Mouse (Mus musculus) limb, embryonic 12.5 days (tissue): ENCODE measurements around the gene Olfr1306. TPM values are rescaled to one million over a fixed set of nuclear protein-coding genes. Genes with fewer than 3 reads are reported as not detected.

ENCODE experiments used
- ATAC-seq: fragments of 200-750 bp; cut with Nextera tagmentation; 2 replicates; pipeline ENCODE4 v1.8.0; 2017; ENCODE audit warnings: low read depth, moderate TSS enrichment; ENCODE audit not compliant: insufficient number of reproducible peaks, insufficient read depth, low FRiP score, low TSS enrichment
- H3K27ac ChIP-seq: fragments of 300-500 bp; sonication (generic); 2 replicates; pipeline ENCODE4 v1.5.1; 2016; ENCODE audit warnings: mild to moderate bottlenecking, moderate library complexity
- H3K27me3 ChIP-seq: fragments of 300-500 bp; sonication (generic); 2 replicates; pipeline ENCODE4 v1.6.1; 2016; ENCODE audit warnings: mild to moderate bottlenecking, moderate library complexity
- H3K36me3 ChIP-seq: fragments of 300-500 bp; sonication (generic); 2 replicates; pipeline ENCODE4 v1.6.1; 2016; ENCODE audit warnings: mild to moderate bottlenecking, moderate library complexity
- H3K4me1 ChIP-seq: fragments of 300-500 bp; sonication (generic); replicated peaks from 2 replicates; pipeline ENCODE4 v1.6.1; 2016
- H3K4me2 ChIP-seq: fragments of 300-500 bp; sonication (generic); 2 replicates; pipeline ENCODE4 v1.6.1; 2016; ENCODE audit warnings: mild to moderate bottlenecking, moderate library complexity
- H3K4me3 ChIP-seq: fragments of 300-500 bp; sonication (generic); replicated peaks from 2 replicates; pipeline ENCODE4 v1.5.1; 2016; ENCODE audit warnings: mild to moderate bottlenecking
- H3K9ac ChIP-seq: fragments of 300-500 bp; sonication (generic); replicated peaks from 2 replicates; pipeline ENCODE4 v1.6.1; 2016; ENCODE audit warnings: mild to moderate bottlenecking, moderate library complexity
- H3K9me3 ChIP-seq: fragments of 300-500 bp; sonication (generic); 2 replicates; pipeline ENCODE4 v1.6.1; 2016; ENCODE audit warnings: mild to moderate bottlenecking, moderate library complexity
- WGBS: fragments of 180-500 bp; shearing (Covaris S2); methylation state at CpG from one replicate; pipeline ENCODE4 v1.1.7; 2016; 5-methylcytosine and 5-hydroxymethylcytosine counted together
- polyA plus RNA-seq: library from polyadenylated mRNA; unstranded; fragments of >200 nt; fragmentation: Nextera tagmentation; extraction: Ambion mirVana; gene quantifications from 2 replicates; pipeline ENCODE4 v1.2.1, GENCODE M21; 2016

Olfr1306 gene
- not detected in 2 replicates for polyA plus RNA-seq

DNA sequence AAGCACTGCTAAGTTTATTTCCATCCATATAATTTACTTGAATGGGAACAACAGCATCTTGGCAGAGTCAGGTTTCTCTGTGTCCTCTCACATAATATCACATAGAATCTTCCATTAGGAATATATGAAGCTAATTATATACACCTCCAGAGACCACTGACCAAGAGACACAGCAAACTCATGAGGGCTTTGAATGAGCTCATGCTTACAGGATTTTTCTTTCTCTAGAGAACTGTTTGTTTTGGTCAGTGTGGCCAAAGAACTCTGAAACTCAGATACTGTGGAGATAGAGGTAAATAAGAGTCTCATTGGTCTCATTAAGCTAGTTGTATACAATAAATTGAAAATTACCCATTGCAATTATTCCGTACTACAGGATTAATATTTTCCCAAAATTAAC is at the start of gene Olfr1306:
Gene Olfr1306, minus strand, starts transcription at position 101 of the 400 bp plus-strand sequence.
- Histone ChIP-seq H3K27ac (no peak within 1 kb of the TSS), H3K9ac (no peak within 1 kb of the TSS), H3K4me3 (no peak within 1 kb of the TSS), H3K4me2 (no peak within 1 kb of the TSS), H3K36me3 (no peaks in the 10 kb centered on the region), H3K4me1 (no peaks in the 10 kb centered on the region), H3K9me3 (no peaks in the 10 kb centered on the region), H3K27me3 (no peaks in the 10 kb centered on the region)
- WGBS = 78% methylated on average over 1 of the region's 1 CpGs
- no peak for ATAC-seq

DNA sequence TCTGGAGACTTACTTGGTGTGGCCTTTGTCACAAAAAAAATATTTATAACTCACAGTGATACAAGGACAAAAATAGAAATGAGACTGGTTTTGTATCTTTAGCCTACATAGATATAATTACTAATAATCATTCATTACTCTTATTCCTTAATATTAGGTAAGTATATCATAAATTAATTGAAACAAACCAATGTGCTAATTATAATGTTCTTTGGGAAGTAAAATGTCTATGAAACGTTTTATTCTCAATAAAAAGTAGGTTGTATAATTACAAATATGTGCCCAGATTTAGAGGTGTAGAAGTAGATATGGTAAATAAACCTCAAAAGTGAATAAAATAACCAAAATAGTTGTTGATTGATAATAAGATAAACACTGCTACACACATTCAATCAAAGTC is 48.8 kb upstream of the Olfr1306 start, which contains the start of gene Olfr1308:
Gene Olfr1308, minus strand, starts transcription at position 101 of the 400 bp plus-strand sequence.
- no peak within 1 kb of the TSS for H3K27ac ChIP-seq
- no peaks in the 10 kb centered on the region for H3K9me3 ChIP-seq
- H3K27me3 ChIP-seq = no peaks in the 10 kb centered on the region
- H3K9ac ChIP-seq = no peak within 1 kb of the TSS
- no peak for ATAC-seq
- WGBS = 56% methylated on average over 1 of the region's 1 CpGs
- no peaks in the 10 kb centered on the region for H3K4me1 ChIP-seq
- H3K4me2 ChIP-seq = no peak within 1 kb of the TSS
- H3K36me3 ChIP-seq = no peaks in the 10 kb centered on the region
- no peak within 1 kb of the TSS for H3K4me3 ChIP-seq

DNA sequence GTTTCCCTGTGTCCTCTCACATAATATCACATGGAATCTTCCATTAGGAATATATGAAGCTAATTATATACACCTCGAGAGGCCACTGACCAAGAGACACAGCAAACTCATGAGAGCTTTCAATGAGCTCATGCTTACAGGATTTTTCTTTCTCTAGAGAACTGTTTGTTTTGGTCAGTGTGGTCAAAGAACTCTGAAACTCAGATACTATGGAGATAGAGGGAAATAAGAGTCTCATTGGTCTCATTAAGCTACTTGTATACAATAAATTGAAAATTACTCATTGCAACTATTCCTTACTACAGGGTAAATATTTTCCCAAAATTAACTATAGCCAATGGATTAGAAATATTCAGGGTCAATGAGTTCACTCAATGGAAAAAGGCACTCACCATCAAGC is 33.3 kb upstream of the Olfr1306 start, which contains the start of gene Olfr1307:
Gene Olfr1307, minus strand, starts transcription at position 101 of the 400 bp plus-strand sequence.
- H3K4me2 ChIP-seq = no peak within 1 kb of the TSS
- ATAC-seq = no peak
- H3K4me1 ChIP-seq = no peaks in the 10 kb centered on the region
- no peak within 1 kb of the TSS for H3K9ac ChIP-seq
- WGBS = 79% methylated on average over 1 of the region's 1 CpGs
- H3K36me3 ChIP-seq = no peaks in the 10 kb centered on the region
- no peaks in the 10 kb centered on the region for H3K27me3 ChIP-seq
- H3K27ac ChIP-seq = no peak within 1 kb of the TSS
- no peak within 1 kb of the TSS for H3K4me3 ChIP-seq
- no peaks in the 10 kb centered on the region for H3K9me3 ChIP-seq

DNA sequence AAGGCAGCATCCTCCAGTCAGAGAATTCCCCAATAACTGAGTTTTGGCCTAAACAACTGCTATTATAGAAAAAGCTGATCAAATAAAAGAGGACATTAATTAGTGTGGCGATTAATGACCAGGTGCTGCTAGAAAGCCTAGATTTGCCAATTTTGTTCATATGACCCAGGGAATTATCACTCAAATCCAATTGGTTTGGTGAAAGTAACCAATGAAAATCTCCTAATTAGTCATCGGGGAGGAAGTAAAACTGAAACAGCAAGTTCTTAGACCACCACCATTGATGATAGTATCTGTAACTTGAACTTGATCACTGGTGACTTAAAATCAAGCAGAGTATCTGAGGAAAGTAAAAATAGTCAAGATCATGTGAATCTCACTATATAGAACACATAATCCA is 39.0 kb downstream of the Olfr1306 start, which contains the start of gene Olfr1305:
Gene Olfr1305, minus strand, starts transcription at position 101 of the 400 bp plus-strand sequence.
- Histone ChIP-seq H3K4me2 (no peak within 1 kb of the TSS), H3K4me3 (no peak within 1 kb of the TSS), H3K27me3 (no peaks in the 10 kb centered on the region), H3K27ac (no peak within 1 kb of the TSS), H3K36me3 (no peaks in the 10 kb centered on the region), H3K9me3 (0 out of 2 replicates have a peak, but pooled peaks cover 3% of the 10 kb centered on the region), H3K9ac (no peak within 1 kb of the TSS), H3K4me1 (no peaks in the 10 kb centered on the region)
- no peak for ATAC-seq
- WGBS = 81% methylated on average over 2 of the region's 2 CpGs

Other genes with a start within 250 kb of the Olfr1306 start
- gene Olfr1301, start 165.3 kb downstream of the Olfr1306 start, polyA plus RNA-seq = not detected in 2 replicates
- not detected in 2 replicates for gene Olfr1302, start 138.8 kb downstream of the Olfr1306 start, polyA plus RNA-seq
- gene Olfr1303, start 95.9 kb downstream of the Olfr1306 start, polyA plus RNA-seq = not detected in 2 replicates
- gene Olfr1305, start 39.1 kb downstream of the Olfr1306 start, polyA plus RNA-seq = not detected in 2 replicates
- not detected in 2 replicates for gene Olfr1307, start 33.2 kb upstream of the Olfr1306 start, polyA plus RNA-seq
- not detected in 2 replicates for gene Olfr1308, start 48.7 kb upstream of the Olfr1306 start, polyA plus RNA-seq
- gene Olfr1309, start 74.0 kb upstream of the Olfr1306 start, polyA plus RNA-seq = not detected in 2 replicates
- gene Olfr1310, start 96.4 kb upstream of the Olfr1306 start, polyA plus RNA-seq = not detected in 2 replicates
- gene Olfr1311, start 108.1 kb upstream of the Olfr1306 start, polyA plus RNA-seq = not detected in 2 replicates
- gene Olfr1312, start 134.0 kb upstream of the Olfr1306 start, polyA plus RNA-seq = not detected in 2 replicates
- not detected in 2 replicates for gene Olfr1313, start 161.6 kb upstream of the Olfr1306 start, polyA plus RNA-seq
- not detected in 2 replicates for gene Olfr1314, start 180.5 kb upstream of the Olfr1306 start, polyA plus RNA-seq
- not detected in 2 replicates for gene Olfr1315-ps1, start 199.2 kb upstream of the Olfr1306 start, polyA plus RNA-seq
- not detected in 2 replicates for gene Olfr1316, start 218.7 kb upstream of the Olfr1306 start, polyA plus RNA-seq
- not detected in 2 replicates for gene Olfr1317, start 224.1 kb upstream of the Olfr1306 start, polyA plus RNA-seq
- not detected in 2 replicates for gene Olfr1318, start 237.9 kb upstream of the Olfr1306 start, polyA plus RNA-seq